Mouse (Mus musculus): ENCODE data around the gene Mlf2. TPM values are rescaled to one million over a fixed set of nuclear protein-coding genes. Genes with fewer than 3 reads are reported as not detected.

Mlf2 gene
- 11.7 TPM for polyA plus RNA-seq (2014; fragmentation: Illumina TruSeq; extraction: RNeasy Lipid Tissue Mini Kit (QIAGEN cat#74804); ENCODE audit: low read depth, low replicate concordance)

DNA sequence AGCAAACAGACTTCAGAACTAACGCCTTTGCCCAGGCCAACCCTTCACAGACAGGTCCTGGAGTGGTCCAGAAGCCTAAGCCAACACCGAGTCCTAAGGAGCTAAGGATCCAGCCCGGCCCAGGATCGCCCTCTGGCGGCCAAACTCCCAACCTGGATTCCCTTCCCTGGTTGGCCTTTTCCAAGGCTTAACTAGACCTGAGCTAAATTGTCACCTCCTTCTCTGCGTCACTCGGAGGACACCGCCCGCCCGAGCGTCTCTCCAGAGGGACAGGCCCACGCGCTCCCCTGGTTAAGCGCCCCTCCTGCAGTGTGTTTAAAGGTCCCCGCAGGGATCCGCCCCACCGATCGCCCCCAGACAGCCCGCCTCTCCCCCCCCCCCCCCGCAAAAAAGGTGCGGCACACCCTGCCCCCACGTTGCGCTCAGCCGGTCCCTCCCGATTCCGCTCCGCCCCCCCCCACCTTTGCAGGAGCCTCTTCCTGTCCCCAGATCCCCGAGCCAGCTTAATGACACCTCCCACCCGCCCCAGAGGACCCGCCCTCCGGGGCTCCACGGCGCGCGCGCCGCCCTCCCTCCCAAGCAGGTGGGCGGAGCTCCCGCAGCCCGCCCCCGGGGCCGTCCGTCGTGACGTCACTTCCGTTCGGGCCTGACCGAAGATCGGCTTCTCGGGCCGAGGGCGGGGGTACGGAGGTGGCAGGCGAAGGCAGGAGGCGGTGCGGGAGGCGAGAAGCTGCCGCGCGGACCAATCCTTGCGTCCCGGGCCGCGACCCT is at the start of gene Mlf2:
Mlf2 (plus strand) TSS at position 633 of the 771 bp plus-strand sequence.

DNA sequence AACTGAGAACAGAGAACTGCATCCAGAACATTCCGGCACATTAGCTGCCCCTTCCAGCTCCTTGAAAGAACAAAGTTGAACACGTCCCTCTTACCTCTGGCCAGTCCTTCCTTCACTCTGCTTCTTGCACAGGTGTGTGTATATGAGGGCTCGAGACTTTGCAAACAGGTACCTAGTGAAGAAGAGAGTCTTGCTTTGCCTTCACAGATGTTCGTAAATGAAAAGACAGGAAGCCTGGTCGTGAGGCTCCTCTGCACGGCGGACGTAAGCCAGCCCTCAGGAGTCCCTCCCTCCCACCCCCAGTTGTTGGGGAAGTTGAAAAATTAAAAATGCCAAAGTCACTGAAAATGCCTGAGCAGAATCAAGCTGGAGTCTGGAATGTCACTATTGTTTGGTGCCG is 43.2 kb upstream of the Mlf2 start, which contains the start of gene Cd4:
Cd4 (minus strand) TSS at position 236 of the 400 bp plus-strand sequence.

DNA sequence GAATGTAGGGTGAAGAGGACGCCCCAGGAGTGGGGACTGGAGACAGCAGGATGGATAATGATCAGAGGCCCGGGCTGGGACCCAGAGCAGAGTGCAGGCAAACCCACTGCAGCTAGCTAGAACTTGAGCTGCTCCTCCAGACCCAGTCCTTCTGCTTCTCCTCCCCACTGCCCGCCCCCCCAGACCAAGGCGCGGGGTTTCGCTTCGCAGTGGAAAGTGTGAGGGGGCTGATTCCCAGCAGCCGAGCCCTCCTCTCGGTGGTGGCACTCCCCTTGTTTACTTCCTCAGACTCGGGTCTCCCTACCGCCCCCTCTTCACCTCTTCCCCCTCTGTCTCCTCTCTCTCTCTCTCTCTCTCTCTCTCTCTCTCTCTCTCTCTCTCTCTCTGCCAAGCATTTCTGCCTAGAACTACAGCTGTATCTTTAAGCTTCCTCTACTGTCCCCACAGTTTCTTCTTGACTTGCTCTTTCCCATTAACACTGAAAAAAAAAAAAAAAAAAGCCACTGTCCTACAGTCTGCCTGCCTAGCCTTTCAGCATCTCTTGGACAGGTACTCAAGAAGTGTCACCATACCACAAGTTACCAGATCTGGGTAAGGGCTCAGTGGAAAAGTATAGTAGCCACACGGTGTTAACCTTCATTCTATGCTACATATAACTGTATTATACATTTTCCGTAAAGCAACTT is 19.5 kb upstream of the Mlf2 start, which contains the start of gene Lag3:
Lag3 (minus strand) TSS at position 173 of the 686 bp plus-strand sequence.

DNA sequence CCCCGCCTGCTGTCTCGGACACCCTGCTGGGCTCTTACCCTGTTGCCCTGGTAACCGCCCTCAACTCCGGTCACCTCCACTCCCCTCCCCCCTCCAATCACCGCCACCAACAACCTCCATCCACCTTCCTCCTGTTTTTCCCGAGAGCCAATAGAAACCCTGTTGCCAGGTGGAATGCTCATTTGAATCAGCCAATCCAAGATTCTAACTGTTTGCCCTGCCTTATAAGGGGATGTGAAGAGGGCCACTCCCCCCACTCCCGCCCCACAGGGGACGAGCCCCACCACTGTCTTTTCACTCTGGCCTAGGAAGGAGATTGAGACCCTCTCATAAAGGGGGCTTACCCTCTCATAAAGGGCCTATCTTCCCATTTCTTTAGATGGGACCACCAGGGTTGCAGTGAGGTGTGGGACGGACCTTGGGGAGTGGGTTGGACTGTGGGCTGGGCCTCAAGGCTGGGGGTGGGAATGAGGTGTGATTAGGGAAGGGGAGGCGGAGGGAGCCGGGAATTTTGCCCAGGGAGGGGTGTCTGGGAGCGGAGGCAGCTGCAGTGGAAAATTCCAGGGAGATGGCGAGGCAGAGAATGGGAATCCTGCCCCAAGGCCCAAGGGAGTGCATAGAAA is 11.4 kb upstream of the Mlf2 start, which contains the start of gene Ptms:
Ptms (minus strand) TSS at position 409 of the 623 bp plus-strand sequence.

DNA sequence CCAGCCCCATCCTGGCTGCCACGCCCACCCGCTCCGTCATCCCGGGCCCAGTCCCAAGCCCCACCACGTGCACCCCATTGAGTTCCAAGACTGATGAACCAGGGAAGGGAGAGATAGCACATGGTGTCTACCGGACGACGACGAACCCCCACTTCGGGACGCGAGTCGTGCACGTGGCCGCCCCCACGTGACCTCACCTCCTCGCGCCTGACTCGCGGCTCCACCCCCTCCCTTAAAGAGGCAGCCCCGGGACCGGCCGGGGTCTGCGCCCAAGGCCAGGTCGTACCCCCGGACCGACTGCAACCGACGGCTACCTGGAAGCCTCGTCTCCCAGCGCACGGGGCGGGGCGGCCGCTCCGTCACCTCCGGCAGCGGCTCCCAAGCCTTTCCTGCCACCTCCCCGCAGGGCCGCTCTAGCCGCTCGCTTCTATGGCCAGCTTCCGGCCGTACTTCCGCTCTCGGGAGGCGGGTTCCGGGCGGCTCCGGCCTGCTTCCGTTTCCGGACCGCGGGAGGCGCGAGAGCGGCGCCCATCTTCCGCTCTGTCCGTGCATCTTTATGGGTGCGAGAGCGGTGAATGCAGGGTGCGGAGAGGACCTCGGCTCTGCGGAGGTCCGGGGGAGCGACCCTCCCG is 34.0 kb downstream of the Mlf2 start, which contains the start of gene Cops7a:
Cops7a (minus strand) TSS at position 451 of the 632 bp plus-strand sequence.

Other genes with a start within 250 kb of the Mlf2 start
- 14.0 TPM for gene Emg1, start 219.2 kb upstream of the Mlf2 start, polyA plus RNA-seq (2014; fragmentation: Illumina TruSeq; extraction: RNeasy Lipid Tissue Mini Kit (QIAGEN cat#74804); ENCODE audit: low read depth, low replicate concordance)
- 30.3 TPM for gene Phb2, start 219.1 kb upstream of the Mlf2 start, polyA plus RNA-seq (2014; fragmentation: Illumina TruSeq; extraction: RNeasy Lipid Tissue Mini Kit (QIAGEN cat#74804); ENCODE audit: low read depth, low replicate concordance)
- gene Ptpn6, start 192.7 kb upstream of the Mlf2 start, polyA plus RNA-seq (2014; fragmentation: Illumina TruSeq; extraction: RNeasy Lipid Tissue Mini Kit (QIAGEN cat#74804); ENCODE audit: low read depth, low replicate concordance), result 1.9 TPM
- gene Grcc10, start 190.0 kb upstream of the Mlf2 start, polyA plus RNA-seq (2014; fragmentation: Illumina TruSeq; extraction: RNeasy Lipid Tissue Mini Kit (QIAGEN cat#74804); ENCODE audit: low read depth, low replicate concordance), result 3.7 TPM
- not detected for gene Gm45234, start 175.4 kb upstream of the Mlf2 start, polyA plus RNA-seq (2014; fragmentation: Illumina TruSeq; extraction: RNeasy Lipid Tissue Mini Kit (QIAGEN cat#74804); ENCODE audit: low read depth, low replicate concordance)
- 0.63 TPM for gene Atn1, start 174.9 kb upstream of the Mlf2 start, polyA plus RNA-seq (2014; fragmentation: Illumina TruSeq; extraction: RNeasy Lipid Tissue Mini Kit (QIAGEN cat#74804); ENCODE audit: low read depth, low replicate concordance)
- 1.9 TPM for gene Eno2, start 161.7 kb upstream of the Mlf2 start, polyA plus RNA-seq (2014; fragmentation: Illumina TruSeq; extraction: RNeasy Lipid Tissue Mini Kit (QIAGEN cat#74804); ENCODE audit: low read depth, low replicate concordance)
- 0.32 TPM for gene Lrrc23, start 151.7 kb upstream of the Mlf2 start, polyA plus RNA-seq (2014; fragmentation: Illumina TruSeq; extraction: RNeasy Lipid Tissue Mini Kit (QIAGEN cat#74804); ENCODE audit: low read depth, low replicate concordance)
- gene Spsb2, start 122.7 kb upstream of the Mlf2 start, polyA plus RNA-seq (2014; fragmentation: Illumina TruSeq; extraction: RNeasy Lipid Tissue Mini Kit (QIAGEN cat#74804); ENCODE audit: low read depth, low replicate concordance), result not detected
- gene Tpi1, start 117.1 kb upstream of the Mlf2 start, polyA plus RNA-seq (2014; fragmentation: Illumina TruSeq; extraction: RNeasy Lipid Tissue Mini Kit (QIAGEN cat#74804); ENCODE audit: low read depth, low replicate concordance), result 30.7 TPM
- 25.3 TPM for gene Usp5, start 101.9 kb upstream of the Mlf2 start, polyA plus RNA-seq (2014; fragmentation: Illumina TruSeq; extraction: RNeasy Lipid Tissue Mini Kit (QIAGEN cat#74804); ENCODE audit: low read depth, low replicate concordance)
- gene Cdca3, start 101.8 kb upstream of the Mlf2 start, polyA plus RNA-seq (2014; fragmentation: Illumina TruSeq; extraction: RNeasy Lipid Tissue Mini Kit (QIAGEN cat#74804); ENCODE audit: low read depth, low replicate concordance), result 3.8 TPM
- gene Gnb3, start 91.1 kb upstream of the Mlf2 start, polyA plus RNA-seq (2014; fragmentation: Illumina TruSeq; extraction: RNeasy Lipid Tissue Mini Kit (QIAGEN cat#74804); ENCODE audit: low read depth, low replicate concordance), result not detected
- gene P3h3, start 73.6 kb upstream of the Mlf2 start, polyA plus RNA-seq (2014; fragmentation: Illumina TruSeq; extraction: RNeasy Lipid Tissue Mini Kit (QIAGEN cat#74804); ENCODE audit: low read depth, low replicate concordance), result 0.60 TPM
- not detected for gene Gpr162, start 67.4 kb upstream of the Mlf2 start, polyA plus RNA-seq (2014; fragmentation: Illumina TruSeq; extraction: RNeasy Lipid Tissue Mini Kit (QIAGEN cat#74804); ENCODE audit: low read depth, low replicate concordance)
- gene Cd4, start 43.2 kb upstream of the Mlf2 start, polyA plus RNA-seq (2014; fragmentation: Illumina TruSeq; extraction: RNeasy Lipid Tissue Mini Kit (QIAGEN cat#74804); ENCODE audit: low read depth, low replicate concordance), result 2.6 TPM
- not detected for gene Lag3, start 19.7 kb upstream of the Mlf2 start, polyA plus RNA-seq (2014; fragmentation: Illumina TruSeq; extraction: RNeasy Lipid Tissue Mini Kit (QIAGEN cat#74804); ENCODE audit: low read depth, low replicate concordance)
- 183 TPM for gene Ptms, start 11.3 kb upstream of the Mlf2 start, polyA plus RNA-seq (2014; fragmentation: Illumina TruSeq; extraction: RNeasy Lipid Tissue Mini Kit (QIAGEN cat#74804); ENCODE audit: low read depth, low replicate concordance)
- gene Cops7a, start 34.2 kb downstream of the Mlf2 start, polyA plus RNA-seq (2014; fragmentation: Illumina TruSeq; extraction: RNeasy Lipid Tissue Mini Kit (QIAGEN cat#74804); ENCODE audit: low read depth, low replicate concordance), result 26.0 TPM
- not detected for gene Pianp, start 65.3 kb downstream of the Mlf2 start, polyA plus RNA-seq (2014; fragmentation: Illumina TruSeq; extraction: RNeasy Lipid Tissue Mini Kit (QIAGEN cat#74804); ENCODE audit: low read depth, low replicate concordance)
- gene Zfp384, start 77.8 kb downstream of the Mlf2 start, polyA plus RNA-seq (2014; fragmentation: Illumina TruSeq; extraction: RNeasy Lipid Tissue Mini Kit (QIAGEN cat#74804); ENCODE audit: low read depth, low replicate concordance), result 20.3 TPM
- 25.3 TPM for gene Ing4, start 108.4 kb downstream of the Mlf2 start, polyA plus RNA-seq (2014; fragmentation: Illumina TruSeq; extraction: RNeasy Lipid Tissue Mini Kit (QIAGEN cat#74804); ENCODE audit: low read depth, low replicate concordance)
- 3.6 TPM for gene Acrbp, start 118.3 kb downstream of the Mlf2 start, polyA plus RNA-seq (2014; fragmentation: Illumina TruSeq; extraction: RNeasy Lipid Tissue Mini Kit (QIAGEN cat#74804); ENCODE audit: low read depth, low replicate concordance)
- 3.2 TPM for gene Lpar5, start 136.5 kb downstream of the Mlf2 start, polyA plus RNA-seq (2014; fragmentation: Illumina TruSeq; extraction: RNeasy Lipid Tissue Mini Kit (QIAGEN cat#74804); ENCODE audit: low read depth, low replicate concordance)
- gene Chd4, start 164.6 kb downstream of the Mlf2 start, polyA plus RNA-seq (2014; fragmentation: Illumina TruSeq; extraction: RNeasy Lipid Tissue Mini Kit (QIAGEN cat#74804); ENCODE audit: low read depth, low replicate concordance), result 61.0 TPM
- gene Nop2, start 200.5 kb downstream of the Mlf2 start, polyA plus RNA-seq (2014; fragmentation: Illumina TruSeq; extraction: RNeasy Lipid Tissue Mini Kit (QIAGEN cat#74804); ENCODE audit: low read depth, low replicate concordance), result 1.4 TPM
- 1.6 TPM for gene Iffo1, start 213.9 kb downstream of the Mlf2 start, polyA plus RNA-seq (2014; fragmentation: Illumina TruSeq; extraction: RNeasy Lipid Tissue Mini Kit (QIAGEN cat#74804); ENCODE audit: low read depth, low replicate concordance)
- 73.5 TPM for gene Gapdh, start 235.1 kb downstream of the Mlf2 start, polyA plus RNA-seq (2014; fragmentation: Illumina TruSeq; extraction: RNeasy Lipid Tissue Mini Kit (QIAGEN cat#74804); ENCODE audit: low read depth, low replicate concordance)

Data from sigmoid colon, adult 10 weeks (tissue).